Comparison of ENCODE assay signal across 10 mouse cellular contexts in the genomic region with DNA sequence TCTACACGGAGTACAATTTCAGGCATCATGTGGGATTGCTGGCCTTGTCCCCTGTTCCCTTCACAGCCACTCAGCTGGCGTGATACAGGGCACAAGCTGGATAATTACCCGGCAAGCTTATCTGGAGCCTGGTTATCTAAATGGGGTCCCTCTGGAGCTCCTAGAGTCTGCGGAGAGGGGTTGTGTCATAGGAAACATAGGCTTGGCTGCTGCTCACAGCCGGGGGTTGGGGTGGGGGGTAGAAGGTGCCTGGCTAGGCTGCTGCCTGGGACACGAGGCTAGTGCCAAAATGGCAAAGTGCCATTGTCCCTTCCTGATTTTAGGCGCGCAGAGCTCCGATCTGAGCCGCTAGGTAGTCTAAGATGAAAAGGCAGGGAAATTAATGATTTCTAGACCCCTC.
DNase-seq lines count a peak whose midpoint lies in the region; ATAC-seq and TF ChIP-seq lines count a peak whose summit lies in the region.
"Had no signal": no experiment of that assay in that cellular context is flagged by ENCODE, and none has a peak within 500 bp of the region (broad histone marks: within the 10 kb centered on the region; RNA-seq: fewer than 3 reads in every experiment).

No protein-coding gene starts in this region.

- H3K4me2 ChIP-seq in forebrain, embryonic 16.5 days (ENCODE audit: low read length), result no peak overlapping the region
- H3K4me2 ChIP-seq in heart, embryonic 13.5 days, result peak overlapping the region; percentile 66
- peak overlapping the region; percentile 69 for H3K4me2 ChIP-seq in liver, embryonic 12.5 days
- H3K4me2 ChIP-seq: neural tube, embryonic 12.5 days had no signal

- no peak for ATAC-seq in forebrain, embryonic 16.5 days
- ATAC-seq in G1E (ENCODE audit: extremely low read depth, insufficient number of reproducible peaks, low FRiP score, poor library complexity, severe bottlenecking), result no peak
- ATAC-seq in heart, embryonic 13.5 days (ENCODE audit: extremely low read depth, insufficient number of reproducible peaks, low FRiP score, low TSS enrichment), result peak; percentile 75
- peak; percentile 28; the same call in 1 of the 2 replicates for ATAC-seq in liver, embryonic 12.5 days
- ATAC-seq in megakaryocyte progenitor cell, adult 5-6 weeks (replicated peaks; ENCODE audit: poor library complexity), result no peak

- H3K4me1 ChIP-seq in forebrain, embryonic 10.5 days, result peaks cover 12% of the 10 kb centered on the region
- no peaks in the 10 kb centered on the region; the same call in 1 of the 2 replicates for H3K4me1 ChIP-seq in forebrain, embryonic 16.5 days (replicated peaks; ENCODE audit: control insufficient read depth, insufficient read depth, low read length)
- peaks cover 84% of the 10 kb centered on the region for H3K4me1 ChIP-seq in G1E (ENCODE audit: insufficient read depth, low read depth, low read length)
- H3K4me1 ChIP-seq in heart, embryonic 13.5 days, result peaks cover 47% of the 10 kb centered on the region
- H3K4me1 ChIP-seq in liver, embryonic 12.5 days, result peaks cover 39% of the 10 kb centered on the region
- H3K4me1 ChIP-seq: neural tube, embryonic 12.5 days had no signal

- H3K9me3 ChIP-seq in forebrain, embryonic 10.5 days, result peaks cover 4% of the 10 kb centered on the region; the same call in 1 of the 2 replicates
- H3K9me3 ChIP-seq in forebrain, embryonic 16.5 days (ENCODE audit: control insufficient read depth, low read length), result no peaks in the 10 kb centered on the region
- H3K9me3 ChIP-seq in G1E (replicated peaks), result peaks cover 6% of the 10 kb centered on the region; the same call in 1 of the 2 replicates
- H3K9me3 ChIP-seq in heart, embryonic 13.5 days, result no peaks in the 10 kb centered on the region
- no peaks in the 10 kb centered on the region for H3K9me3 ChIP-seq in liver, embryonic 12.5 days (replicated peaks)
- H3K9me3 ChIP-seq: neural tube, embryonic 12.5 days had no signal

- 86% methylated on average over 10 of the region's 10 CpGs for WGBS in forebrain, embryonic 10.5 days
- 63% methylated on average over 10 of the region's 10 CpGs for WGBS in forebrain, embryonic 16.5 days
- 7% methylated on average over 10 of the region's 10 CpGs for WGBS in heart, embryonic 13.5 days
- WGBS in liver, embryonic 12.5 days (ENCODE audit: insufficient replicate concordance), result 26% methylated on average over 10 of the region's 10 CpGs

- H3K27ac ChIP-seq in forebrain, embryonic 10.5 days, result 0 out of 2 replicates have a peak overlapping the region, but pooled peaks have one; percentile 33
- no peak overlapping the region for H3K27ac ChIP-seq in forebrain, embryonic 16.5 days (ENCODE audit: low read length)
- peak overlapping the region; percentile 73 for H3K27ac ChIP-seq in heart, embryonic 13.5 days (replicated peaks)
- H3K27ac ChIP-seq in liver, embryonic 12.5 days, result peak overlapping the region; percentile 82
- H3K27ac ChIP-seq: neural tube, embryonic 12.5 days had no signal

- H3K4me3 ChIP-seq in forebrain, embryonic 10.5 days, result peak overlapping the region; percentile 9; the same call in 1 of the 2 replicates
- H3K4me3 ChIP-seq in forebrain, embryonic 16.5 days (replicated peaks; ENCODE audit: low read length), result no peak overlapping the region
- peak overlapping the region; percentile 70 for H3K4me3 ChIP-seq in G1E (ENCODE audit: low read depth, low read length)
- H3K4me3 ChIP-seq in heart, embryonic 13.5 days, result peak overlapping the region; percentile 41
- H3K4me3 ChIP-seq in liver, embryonic 12.5 days, result peak overlapping the region; percentile 48
- H3K4me3 ChIP-seq: neural tube, embryonic 12.5 days had no signal

- H3K27me3 ChIP-seq in forebrain, embryonic 10.5 days (ENCODE audit: poor library complexity, severe bottlenecking), result no peaks in the 10 kb centered on the region
- no peaks in the 10 kb centered on the region for H3K27me3 ChIP-seq in forebrain, embryonic 16.5 days (replicated peaks; ENCODE audit: control insufficient read depth, insufficient read depth, low read length)
- H3K27me3 ChIP-seq in G1E (ENCODE audit: insufficient read depth, low read length), result no peaks in the 10 kb centered on the region
- peaks cover 9% of the 10 kb centered on the region; the same call in 1 of the 2 replicates for H3K27me3 ChIP-seq in heart, embryonic 13.5 days (replicated peaks)
- peaks cover 13% of the 10 kb centered on the region for H3K27me3 ChIP-seq in liver, embryonic 12.5 days (replicated peaks)
- H3K27me3 ChIP-seq: neural tube, embryonic 12.5 days had no signal

- no peaks in the 10 kb centered on the region for H3K36me3 ChIP-seq in forebrain, embryonic 10.5 days (replicated peaks)
- H3K36me3 ChIP-seq in forebrain, embryonic 16.5 days (ENCODE audit: control insufficient read depth, insufficient read depth), result no peaks in the 10 kb centered on the region
- H3K36me3 ChIP-seq in G1E (replicated peaks), result no peaks in the 10 kb centered on the region
- no peaks in the 10 kb centered on the region for H3K36me3 ChIP-seq in heart, embryonic 13.5 days
- H3K36me3 ChIP-seq in liver, embryonic 12.5 days, result no peaks in the 10 kb centered on the region
- H3K36me3 ChIP-seq: neural tube, embryonic 12.5 days had no signal

- DNase-seq in forebrain, embryonic 10.5 days (ENCODE audit: extremely low spot score, low spot score), result no peak
- DNase-seq in G1E (ENCODE audit: low spot score), result no peak
- DNase-seq in ovary, postnatal 36 days (ENCODE audit: low spot score), result no peak
- no peak for DNase-seq in thymus, postnatal 4 days
- DNase-seq: adrenal gland, postnatal 25 days had no signal

- no peak for TF ChIP-seq CTCF in G1E (IDR thresholded peaks at IDR 0.05; ENCODE audit: low read depth, low read length)

- H3K9ac ChIP-seq in forebrain, embryonic 16.5 days (replicated peaks; ENCODE audit: low read depth, low read length), result no peak overlapping the region
- peak overlapping the region; percentile 60 for H3K9ac ChIP-seq in heart, embryonic 13.5 days
- H3K9ac ChIP-seq in liver, embryonic 12.5 days, result peak overlapping the region; percentile 38
- H3K9ac ChIP-seq: neural tube, embryonic 12.5 days had no signal

Comparison
In these comparisons a context has a peak if more than half of its experiments do, and no peak if none do; other contexts are left out.
1. ATAC-seq: peak in heart, embryonic 13.5 days (single experiment) and liver, embryonic 12.5 days (single experiment); none in forebrain, embryonic 16.5 days (single experiment), G1E (single experiment) and megakaryocyte progenitor cell, adult 5-6 weeks (single experiment).